Mouse (Mus musculus) ES-E14 (cell line): ENCODE data around the gene Acvr1b.

ENCODE experiments used
- CHD2 ChIP-seq: IDR thresholded peaks from 2 replicates; pipeline ENCODE4 v1.6.1; 2014; ENCODE audit warnings: mild to moderate bottlenecking, low read depth, low read length, inconsistent platforms
- ZC3H11A ChIP-seq: IDR thresholded peaks from 2 replicates; pipeline ENCODE4 v1.6.1; 2012; ENCODE audit warnings: low read depth, mild to moderate bottlenecking, inconsistent platforms, low read length, borderline replicate concordance

- TF ChIP-seq ZC3H11A = no peak
- no peak for TF ChIP-seq CHD2
These were observed 73.3 kb downstream of the Acvr1b start for GRCm38 (mm10) chr15:101247155-101247498.
